Mouse (Mus musculus) layer of hippocampus, adult 11-12 months (tissue): Measurements from ENCODE around the gene Srpk1.
"Not testable (repeated sequence)": the region's sequence is repeated elsewhere in the genome, so short reads cannot be mapped to it uniquely, and the experiment has no call there.

Experiments
- DNase-seq: peaks from one replicate; pipeline ENCODE4 v3.0.0; 2022; ENCODE audit warnings: low spot score

Srpk1 gene

DNA sequence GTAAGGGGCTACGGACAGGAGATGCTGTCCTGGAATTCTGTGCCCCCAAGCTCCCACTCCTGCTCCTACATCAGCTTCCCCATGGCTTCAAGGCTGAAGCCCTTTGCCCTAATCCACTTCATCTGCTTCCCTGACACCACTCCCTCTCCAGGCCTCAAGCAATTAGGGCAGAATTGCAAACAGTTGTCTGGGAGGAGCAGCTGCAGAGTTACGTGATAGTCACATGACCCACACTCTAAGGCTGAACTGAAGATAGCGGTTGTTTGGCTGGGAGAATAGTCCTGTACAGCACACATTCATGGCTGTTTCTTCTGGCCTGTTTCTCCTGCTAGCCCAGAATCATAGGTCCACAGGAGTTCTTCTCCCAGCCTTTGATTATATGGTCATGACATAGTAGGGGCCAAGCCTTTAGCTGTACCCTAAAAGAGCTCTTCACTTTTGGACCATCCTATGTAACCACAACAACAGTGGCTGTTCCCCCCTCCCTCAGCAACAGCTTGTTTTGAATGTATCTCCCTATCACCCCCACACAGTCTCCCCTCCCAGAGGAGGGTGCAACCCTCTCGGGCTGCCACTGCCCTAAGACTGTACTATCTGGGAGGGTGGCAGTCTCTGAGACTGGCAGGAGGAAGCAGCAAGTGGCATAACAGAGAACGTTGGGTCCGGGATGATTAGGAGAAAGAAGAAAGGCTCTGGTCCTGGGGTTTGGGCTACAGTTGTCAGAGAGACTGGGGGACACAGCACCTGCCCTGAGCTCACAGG, 65.7 kb downstream of the Srpk1 start:
- DNase-seq, result no peak

DNA sequence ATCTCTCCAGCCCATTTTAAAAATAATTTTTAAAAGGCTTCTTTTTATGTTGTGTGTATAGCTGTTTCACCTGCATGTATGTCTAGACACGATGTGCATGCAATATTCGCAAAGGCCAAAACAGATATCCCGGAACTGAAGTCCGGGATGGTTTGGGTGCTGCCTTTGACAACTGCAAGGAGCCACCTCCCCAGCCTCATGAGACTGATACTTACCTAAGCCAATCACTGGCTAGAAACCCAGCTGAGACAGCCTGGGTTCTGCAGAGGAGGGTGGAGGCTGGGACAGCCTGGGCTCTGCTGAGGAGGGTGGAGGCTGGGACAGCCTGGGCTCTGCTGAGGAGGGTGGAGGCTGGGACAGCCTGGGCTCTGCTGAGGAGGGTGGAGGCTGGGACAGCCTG, 68.5 kb downstream of the Srpk1 start:
- DNase-seq, result not testable (repeated sequence)

DNA sequence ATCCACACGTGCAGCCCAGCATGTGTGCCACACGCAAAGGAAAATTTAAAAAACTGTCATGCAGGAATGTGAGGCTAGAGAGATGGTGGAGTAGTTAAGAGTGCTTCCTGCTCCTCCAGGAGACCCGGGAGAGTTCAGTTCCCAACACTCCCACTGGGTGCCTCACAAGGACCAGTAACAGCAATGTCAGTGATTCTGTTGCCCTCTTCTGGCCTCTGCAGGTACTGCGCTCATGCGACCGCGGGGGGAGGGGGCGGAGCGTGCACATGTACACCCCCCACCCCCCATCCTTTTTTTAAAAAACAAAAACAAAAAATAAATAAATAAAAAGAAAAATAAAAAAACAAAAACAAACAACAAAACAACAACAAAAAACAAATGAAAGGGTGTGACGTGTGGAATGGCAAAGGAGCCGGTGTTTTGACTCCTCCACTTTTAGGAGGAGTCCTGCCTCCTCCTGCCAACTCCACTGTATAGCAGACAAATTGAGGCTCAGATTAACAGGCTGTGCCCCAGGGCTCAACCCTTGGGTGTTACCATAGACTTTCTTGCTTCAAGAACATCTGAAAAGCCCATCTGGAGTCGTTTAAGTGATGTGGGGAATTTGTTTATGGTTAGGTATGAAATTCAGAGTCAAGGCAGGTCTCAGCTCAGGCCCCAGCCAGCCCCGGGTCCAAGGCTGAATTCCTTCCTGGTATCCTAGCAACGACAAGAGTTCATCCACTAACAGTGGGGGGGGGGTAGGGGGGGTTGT, 69.3 kb downstream of the Srpk1 start:
- DNase-seq, result peak; percentile 77

DNA sequence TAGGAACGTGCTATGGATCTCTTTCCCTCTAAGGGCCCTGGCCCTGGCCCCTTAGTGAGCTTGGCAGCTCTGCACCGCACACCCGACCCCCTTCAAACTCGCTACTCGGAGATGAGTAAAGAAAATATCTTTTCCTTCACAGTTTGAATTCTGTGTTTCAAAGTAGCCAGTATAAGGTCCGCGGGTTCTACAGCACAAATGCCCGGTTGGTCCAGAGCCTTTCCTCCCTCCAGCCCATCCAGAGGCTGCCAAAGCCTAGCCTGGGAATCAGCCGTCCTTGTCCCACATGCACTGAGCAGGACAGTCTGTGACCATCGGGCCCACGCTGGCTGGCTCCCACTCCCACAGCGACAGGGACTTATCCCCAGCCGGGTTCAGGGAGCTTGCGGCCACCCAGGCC, 73.4 kb downstream of the Srpk1 start, which contains the start of gene Clpsl2:
TSS of gene Clpsl2 (plus strand) at position 301 of the 400 bp plus-strand sequence.
- no peak for DNase-seq

DNA sequence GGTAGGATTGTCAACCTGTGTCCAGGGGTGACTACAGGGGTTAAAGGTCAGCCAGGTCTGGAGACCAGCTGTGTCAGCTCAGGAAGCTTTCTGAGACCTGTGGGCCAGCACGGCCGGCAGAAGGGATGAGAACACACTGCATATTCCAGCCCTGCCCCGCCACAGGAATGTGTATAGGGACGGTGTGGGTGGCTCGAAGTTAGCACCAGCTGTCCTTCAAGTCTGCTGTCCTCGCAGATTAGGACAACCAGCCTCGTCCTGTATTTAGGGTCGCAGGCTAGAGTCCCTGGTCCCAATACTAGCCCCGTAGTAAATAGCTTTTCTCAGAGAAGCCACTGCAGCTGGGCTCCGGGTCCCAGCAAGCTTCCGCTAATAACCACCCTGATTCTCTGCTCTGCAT, 74.0 kb downstream of the Srpk1 start:
- DNase-seq, result no peak

DNA sequence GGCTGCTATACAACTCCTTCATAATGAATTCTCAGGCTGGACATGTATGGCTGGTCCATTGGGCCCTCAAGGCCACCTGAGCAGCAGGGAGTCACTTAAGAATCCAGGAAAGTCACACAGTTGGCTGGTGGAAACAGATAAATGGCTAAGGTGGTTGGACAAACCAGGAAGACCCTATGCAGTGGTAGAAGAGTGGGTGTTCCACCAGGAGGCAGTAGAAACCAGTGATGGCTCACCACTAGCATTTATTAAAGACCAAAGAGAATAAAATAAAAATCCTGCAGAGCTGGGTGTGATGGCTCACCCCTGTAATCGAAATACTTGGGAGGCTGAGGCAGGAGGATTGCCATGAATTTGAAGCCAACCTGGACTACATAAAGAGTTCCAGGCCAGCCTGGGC, 75.6 kb downstream of the Srpk1 start:
- DNase-seq, result no peak

DNA sequence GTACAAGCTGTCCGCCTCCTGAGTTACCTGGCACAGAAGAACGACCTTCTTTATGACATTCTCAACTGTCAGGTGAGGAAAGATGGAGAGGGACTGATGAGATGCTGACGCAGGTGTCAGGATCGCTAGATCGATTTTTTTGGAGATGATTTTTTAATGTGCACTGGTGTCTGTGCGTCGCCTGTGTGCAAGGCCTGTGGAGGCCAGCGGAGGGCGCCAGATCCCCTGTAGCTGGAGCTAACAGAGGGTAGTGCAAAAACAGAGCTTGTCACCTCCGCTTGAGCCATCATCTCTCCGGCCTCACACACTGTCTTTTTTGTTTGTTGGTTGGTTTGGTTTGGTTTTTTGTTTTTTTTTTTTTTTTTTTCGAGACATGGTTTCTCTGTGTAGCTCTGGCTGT, 84.6 kb downstream of the Srpk1 start:
- DNase-seq, result no peak
